Mouse (Mus musculus) c-Kit-positive CD71-negative TER-119-negative erythroid progenitor cells, embryonic 14.5 days (primary cell): Measurements from ENCODE around the gene Iars.
"Not testable (repeated sequence)": the region's sequence is repeated elsewhere in the genome, so short reads cannot be mapped to it uniquely, and the experiment has no call there.

Experiments used
- DNase-seq: peaks from one replicate; pipeline ENCODE4 v3.0.0-alpha.2; 2013; ENCODE audit warnings: low read depth

The Iars gene

DNA sequence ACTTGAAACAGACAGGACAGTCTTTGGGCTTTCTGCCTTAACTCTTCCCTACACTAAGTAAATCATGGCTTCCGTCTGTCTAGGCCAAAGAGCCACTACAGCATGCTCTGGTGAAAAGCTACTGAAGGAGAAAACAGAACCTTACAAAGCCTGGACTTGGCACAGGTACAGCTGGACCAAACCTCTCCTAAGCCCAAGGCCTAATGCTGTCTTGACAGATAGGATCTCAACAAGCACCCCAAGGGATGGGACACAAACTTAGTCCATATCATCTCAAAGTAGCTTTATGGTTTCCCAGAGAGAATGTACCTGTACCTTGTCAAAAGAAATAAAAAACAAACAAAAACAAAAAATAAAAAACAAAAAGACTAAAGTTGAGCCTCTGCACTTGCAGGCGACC is 54.5 kb downstream of the Iars start:
- no peak for DNase-seq

DNA sequence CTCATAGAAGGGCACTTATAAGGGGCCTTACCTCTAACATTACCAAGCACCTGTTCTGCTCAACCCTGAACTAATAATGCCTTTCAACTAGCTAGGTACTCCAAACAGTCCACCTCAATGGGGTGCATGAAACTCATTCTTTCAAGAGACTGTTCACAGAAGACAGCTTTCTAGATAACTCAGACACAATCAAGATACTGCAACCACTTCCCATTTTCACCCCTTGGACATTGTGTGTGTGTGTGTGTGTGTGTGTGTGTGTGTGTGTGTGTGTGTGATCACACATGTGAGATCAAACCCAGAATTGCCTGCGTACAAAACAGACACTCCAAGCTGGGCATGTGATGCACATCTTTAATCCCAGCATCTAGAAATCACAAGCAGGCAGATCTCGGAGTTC is 56.1 kb downstream of the Iars start:
- DNase-seq: no peak

DNA sequence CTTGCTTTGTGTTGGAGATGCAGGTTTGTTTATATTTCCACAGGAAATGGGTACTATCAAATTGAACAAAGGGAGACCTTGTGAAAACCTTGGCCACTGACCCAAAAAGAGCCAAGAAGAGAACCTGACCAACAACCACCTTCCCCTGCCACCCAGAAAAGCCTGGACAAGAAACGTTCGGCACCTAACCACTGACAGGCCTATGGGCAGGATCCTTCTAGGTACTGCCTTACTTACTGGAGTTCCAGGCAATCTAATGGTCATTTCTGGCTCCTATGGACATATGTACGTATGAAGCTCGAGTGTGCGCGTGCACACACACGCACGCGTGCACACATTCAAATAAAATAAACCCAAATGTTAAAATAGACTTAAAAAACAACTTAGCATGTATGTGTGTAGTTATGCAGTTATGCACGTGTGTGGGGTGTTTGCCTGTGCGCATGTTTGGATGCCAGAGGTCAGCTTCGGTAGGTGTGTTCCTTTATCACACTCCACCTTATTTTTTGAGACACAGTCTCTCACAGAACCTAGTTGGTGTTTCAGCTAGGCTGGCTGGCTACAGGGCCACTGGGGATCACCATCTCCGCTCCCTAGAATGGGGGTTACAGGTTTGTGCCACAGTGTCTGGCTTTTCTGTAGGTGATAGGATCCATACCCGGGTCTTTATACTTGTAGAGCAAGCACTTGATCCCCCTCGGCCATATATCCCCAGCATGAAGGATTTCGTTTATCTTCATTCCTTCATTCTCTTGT is 59.6 kb downstream of the Iars start:
- no peak for DNase-seq

- no peak for DNase-seq
These were observed 74.7 kb downstream of the Iars start for GRCm38 (mm10) chr13:49756591-49756990.

GRCm38 (mm10) chr13:49757966-49758365 is 76.1 kb downstream of the Iars start:
- no peak for DNase-seq

DNA sequence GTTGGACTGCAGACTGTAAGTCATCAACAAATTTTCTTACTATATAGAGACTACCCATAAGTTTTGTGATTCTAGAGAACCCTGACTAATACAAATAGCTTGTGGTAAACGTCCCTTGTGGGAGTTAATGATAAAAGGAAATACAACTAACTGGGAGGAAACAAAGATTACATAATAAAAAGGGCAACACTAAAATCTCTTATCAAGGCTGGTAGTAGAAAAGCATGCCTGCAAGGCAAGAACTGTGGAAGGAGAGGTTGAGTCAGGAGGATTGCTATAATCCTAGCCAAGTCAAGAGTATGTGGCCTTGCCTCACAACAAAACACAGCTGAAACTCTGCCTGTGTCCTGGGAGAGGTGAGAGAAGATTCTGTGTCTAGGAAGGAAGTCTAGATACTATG is 78.8 kb downstream of the Iars start:
- no peak for DNase-seq

DNA sequence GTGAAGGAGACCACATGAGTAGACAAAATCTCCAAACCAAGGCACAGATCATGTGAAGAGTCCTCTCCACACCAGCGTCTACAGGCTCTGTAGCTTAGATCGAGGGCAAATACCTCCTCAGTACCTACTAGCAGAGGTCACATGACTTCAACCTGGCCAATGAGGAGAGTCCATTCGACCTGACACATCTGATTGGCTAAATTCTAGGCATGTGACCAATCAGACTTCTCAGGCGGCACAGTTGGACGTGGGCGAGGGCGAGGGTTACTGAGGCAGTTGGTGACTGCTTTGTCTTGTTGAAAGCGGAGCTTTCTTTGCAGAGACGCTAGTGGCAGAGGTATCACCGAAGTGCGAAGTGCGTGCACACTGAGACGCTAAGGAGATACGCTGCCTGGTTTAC is 80.3 kb downstream of the Iars start:
- no peak for DNase-seq

- DNase-seq: no peak
These were observed 83.4 kb downstream of the Iars start for GRCm38 (mm10) chr13:49765306-49765705.

DNA sequence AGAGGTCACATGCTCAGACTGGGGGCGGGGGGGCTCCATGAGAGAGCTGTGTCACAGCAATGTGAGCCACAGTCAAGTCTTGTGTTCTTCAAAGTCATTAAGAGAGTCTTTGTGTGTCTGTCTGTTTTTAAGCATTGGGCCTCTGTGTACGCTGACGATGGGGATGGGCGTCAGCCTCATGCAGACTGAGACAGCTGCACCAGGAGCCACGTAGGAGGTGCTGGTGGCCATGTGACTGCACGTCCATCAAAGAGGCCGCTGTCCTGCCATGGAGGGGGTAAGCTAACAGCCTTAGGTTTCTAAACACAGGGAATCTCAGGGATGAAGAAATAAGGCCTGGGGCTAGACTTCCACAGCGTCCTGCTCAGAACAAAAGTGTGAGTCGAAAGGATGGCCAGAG is 84.4 kb downstream of the Iars start:
- DNase-seq: no peak

DNA sequence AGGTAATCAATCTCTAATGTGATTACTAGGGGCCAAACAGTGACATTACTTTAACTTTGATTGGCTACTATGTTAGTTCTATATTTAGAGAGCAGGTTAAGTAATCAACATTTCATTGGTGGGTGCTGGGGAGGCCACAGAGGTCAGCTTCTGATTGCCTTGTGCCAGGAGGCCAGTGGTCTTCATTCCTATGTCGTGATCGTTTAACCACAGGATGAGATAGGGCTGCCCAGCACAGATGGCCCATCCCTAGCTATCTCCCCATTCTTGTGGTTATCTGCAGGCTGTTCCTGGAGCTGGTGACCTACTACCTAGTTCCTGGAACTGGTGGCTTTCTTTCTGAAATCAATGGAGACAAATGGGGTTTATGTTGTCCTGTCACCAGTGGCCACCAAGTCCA is 86.1 kb downstream of the Iars start:
- DNase-seq: no peak

GRCm38 (mm10) chr13:49769111-49769510 is 87.2 kb downstream of the Iars start:
- no peak for DNase-seq

- not testable (repeated sequence) for DNase-seq
These were observed 89.6 kb downstream of the Iars start for GRCm38 (mm10) chr13:49771536-49771935.
